Mouse (Mus musculus): ENCODE results near the gene Arhgef2.

- TF ChIP-seq CTCF (IDR thresholded peaks at IDR 0.05; ENCODE audit: low read depth) (no peak), EP300 (IDR thresholded peaks at IDR 0.05; ENCODE audit: low read depth) (no peak)
Observed at GRCm38 (mm10) chr3:88615117-88615516, 9.4 kb downstream of the Arhgef2 start.
